Mouse (Mus musculus) C2C12 (cell line): ENCODE data around the gene Letmd1. TPM values are rescaled to one million over a fixed set of nuclear protein-coding genes. Genes with fewer than 3 reads are reported as not detected.

Source experiments
- H3K27me3 ChIP-seq: one replicate; pipeline ENCODE4 v1.6.1; 2011; ENCODE audit not compliant: control insufficient read depth, insufficient read depth, insufficient read length
- H3K36me3 ChIP-seq: one replicate; pipeline ENCODE4 v1.6.1; 2011; ENCODE audit not compliant: control insufficient read depth, insufficient read depth
- H3K4me3 ChIP-seq: one replicate; pipeline ENCODE4 v1.5.1; 2011; ENCODE audit warnings: mild to moderate bottlenecking, control low read depth; ENCODE audit not compliant: poor library complexity, insufficient read depth, severe bottlenecking
- H3K79me2 ChIP-seq: one replicate; pipeline ENCODE4 v1.6.1; 2011; ENCODE audit not compliant: control insufficient read depth, insufficient read depth
- H3K79me3 ChIP-seq: one replicate; pipeline ENCODE4 v1.6.1; 2011; ENCODE audit warnings: low read depth, control low read depth
- H3ac ChIP-seq: one replicate; pipeline ENCODE3; 2011; ENCODE audit warnings: low read depth; ENCODE audit not compliant: control insufficient read depth, insufficient read length
- CEBPB ChIP-seq: IDR thresholded peaks from one replicate; pipeline ENCODE4 v1.6.1; 2011; ENCODE audit warnings: low read depth, mild to moderate bottlenecking, control low read depth, moderate library complexity
- CTCF ChIP-seq: IDR thresholded peaks from one replicate; pipeline ENCODE4 v1.5.1; 2011; ENCODE audit not compliant: control insufficient read depth, insufficient read depth, insufficient read length
- FOSL1 ChIP-seq: IDR thresholded peaks from one replicate; pipeline ENCODE4 v1.8.0; 2011; ENCODE audit warnings: mild to moderate bottlenecking, low read length; ENCODE audit not compliant: poor library complexity, insufficient read depth, severe bottlenecking
- MAX ChIP-seq: IDR thresholded peaks from one replicate; pipeline ENCODE4 v1.6.1; 2011; ENCODE audit warnings: mild to moderate bottlenecking, control low read depth
- MYOD1 ChIP-seq: IDR thresholded peaks from one replicate; pipeline ENCODE4 v1.6.1; 2011; ENCODE audit warnings: low read depth; ENCODE audit not compliant: control insufficient read depth, insufficient read length
- MYOG ChIP-seq: IDR thresholded peaks from one replicate; pipeline ENCODE4 v1.6.1; 2011; ENCODE audit not compliant: control insufficient read depth, insufficient read length; ENCODE audit errors: extremely low read depth
- USF1 ChIP-seq: IDR thresholded peaks from one replicate; pipeline ENCODE4 v1.6.1; 2011; ENCODE audit warnings: low read depth, mild to moderate bottlenecking, control low read depth, moderate library complexity
- polyA plus RNA-seq: library from polyadenylated mRNA; unstranded; fragments of >200 nt; fragmentation: generic; extraction: Trizol; gene quantifications from one replicate; pipeline ENCODE4 v1.2.1, GENCODE M21; 2012; ENCODE audit warnings: missing spikeins

The Letmd1 gene
- polyA plus RNA-seq, 1 experiment, result 34.0 TPM

DNA sequence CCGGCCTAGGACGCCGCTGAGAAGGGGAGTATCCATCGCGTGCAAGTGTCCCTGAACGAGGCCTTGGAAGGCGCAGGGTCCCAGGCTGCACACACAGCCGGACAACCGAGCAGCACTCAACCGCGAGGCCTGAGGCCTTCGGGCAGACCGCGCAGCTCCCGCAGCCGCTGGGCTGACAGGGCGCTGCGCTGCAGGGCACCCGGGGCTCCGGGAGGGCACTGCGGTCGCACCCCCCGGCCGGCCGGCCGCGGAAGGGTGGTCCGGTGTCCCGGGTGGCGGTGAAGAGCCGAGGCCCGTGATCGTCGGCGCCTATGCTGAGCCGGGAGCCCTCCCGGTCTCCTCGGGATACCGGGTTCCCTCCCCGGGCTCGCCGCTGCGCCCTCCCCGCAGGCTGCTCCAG, 46.3 kb upstream of the Letmd1 start:
- Histone ChIP-seq H3K79me3 (peaks cover 40% of the 10 kb centered on the region), H3K4me3 (peak overlapping the region; percentile 92), H3ac (peak overlapping the region; percentile 84), H3K36me3 (peaks cover 4% of the 10 kb centered on the region), H3K79me2 (peaks cover 52% of the 10 kb centered on the region), H3K27me3 (no peaks in the 10 kb centered on the region)
- no peak for TF ChIP-seq MAX
- no peak for TF ChIP-seq CTCF
- no peak for TF ChIP-seq CEBPB
- no peak for TF ChIP-seq MYOD1
- no peak for TF ChIP-seq MYOG
- TF ChIP-seq USF1, result no peak
- TF ChIP-seq FOSL1, result no peak

GRCm38 (mm10) chr15:100422899-100423860, 45.6 kb upstream of the Letmd1 start:
- Histone ChIP-seq H3K4me3 (peak overlapping the region; percentile 92), H3K36me3 (no peaks in the 10 kb centered on the region), H3K27me3 (no peaks in the 10 kb centered on the region), H3K79me3 (peaks cover 33% of the 10 kb centered on the region), H3ac (peak overlapping the region; percentile 84), H3K79me2 (peaks cover 45% of the 10 kb centered on the region)
- no peak for TF ChIP-seq USF1
- TF ChIP-seq MAX, result no peak
- no peak for TF ChIP-seq MYOD1
- no peak for TF ChIP-seq MYOG
- TF ChIP-seq CEBPB, result no peak
- no peak for TF ChIP-seq CTCF
- no peak for TF ChIP-seq FOSL1

GRCm38 (mm10) chr15:100423916-100424315, 44.9 kb upstream of the Letmd1 start:
- Histone ChIP-seq H3K36me3 (no peaks in the 10 kb centered on the region), H3ac (peak overlapping the region; percentile 10), H3K4me3 (no peak overlapping the region), H3K27me3 (no peaks in the 10 kb centered on the region), H3K79me3 (peaks cover 27% of the 10 kb centered on the region), H3K79me2 (peaks cover 38% of the 10 kb centered on the region)
- no peak for TF ChIP-seq MAX
- TF ChIP-seq MYOD1, result no peak
- no peak for TF ChIP-seq CTCF

GRCm38 (mm10) chr15:100424396-100425122, 44.3 kb upstream of the Letmd1 start, which contains the start of gene Slc11a2:
TSS of gene Slc11a2 (minus strand) at chr15:100425072.
- TF ChIP-seq MYOD1 (no peak), MAX (no peak)
- H3K27me3 ChIP-seq, result no peaks in the 10 kb centered on the region
- H3ac ChIP-seq, result peak within 1 kb of the TSS; percentile 10
- no peak within 1 kb of the TSS for H3K4me3 ChIP-seq
- H3K79me2 ChIP-seq, result peaks cover 32% of the 10 kb centered on the region
- peaks cover 20% of the 10 kb centered on the region for H3K79me3 ChIP-seq
- H3K36me3 ChIP-seq, result no peaks in the 10 kb centered on the region

- TF ChIP-seq MYOD1, result no peak
- no peak for TF ChIP-seq MAX
- no peak for TF ChIP-seq CTCF
- no peak for TF ChIP-seq FOSL1
- TF ChIP-seq USF1, result no peak
- no peak for TF ChIP-seq MYOG
- TF ChIP-seq CEBPB, result no peak
These were observed 40.4 kb upstream of the Letmd1 start for GRCm38 (mm10) chr15:100428296-100428905.

More at GRCm38 (mm10) chr15:100428296-100428905, 40.4 kb upstream of the Letmd1 start:
- Histone ChIP-seq H3K79me3 (no peaks in the 10 kb centered on the region), H3K27me3 (no peaks in the 10 kb centered on the region), H3ac (no peak overlapping the region), H3K4me3 (no peak overlapping the region), H3K79me2 (no peaks in the 10 kb centered on the region), H3K36me3 (no peaks in the 10 kb centered on the region)
